Mouse (Mus musculus) cortical plate, adult 2 months (tissue): ENCODE data around the gene Cebpz.

Experiments
- CTCF ChIP-seq: fragments of 200-500 bp; IDR thresholded peaks from 2 replicates; pipeline ENCODE4 v1.5.1; 2011; ENCODE audit warnings: mild to moderate bottlenecking, control low read depth, low read length; ENCODE audit not compliant: insufficient read depth; ENCODE audit errors: extremely low read depth
- POLR2A ChIP-seq: fragments of 200-500 bp; IDR thresholded peaks from 2 replicates; pipeline ENCODE4 v1.6.1; 2011; ENCODE audit warnings: mild to moderate bottlenecking, low read length, control low read depth; ENCODE audit not compliant: insufficient read depth; ENCODE audit errors: extremely low read depth

- TF ChIP-seq CTCF: no peak
- no peak for TF ChIP-seq POLR2A
Observed at GRCm38 (mm10) chr17:78983736-78984135, 46.9 kb upstream of the Cebpz start.
